Mouse (Mus musculus) activated CD4-positive, CD25-positive, alpha-beta regulatory T cell, adult 9 weeks (primary cell): Measurements from ENCODE around the gene Olfr1438-ps1. TPM values are rescaled to one million over a fixed set of nuclear protein-coding genes. Genes with fewer than 3 reads are reported as not detected.

ENCODE experiments used
- polyA plus RNA-seq: library from polyadenylated mRNA; unstranded; fragments of 100-300 nt; shearing (Covaris generic); gene quantifications from one replicate; pipeline ENCODE4 v1.2.1, GENCODE M21; 2017

The Olfr1438-ps1 gene
- not detected for polyA plus RNA-seq

DNA sequence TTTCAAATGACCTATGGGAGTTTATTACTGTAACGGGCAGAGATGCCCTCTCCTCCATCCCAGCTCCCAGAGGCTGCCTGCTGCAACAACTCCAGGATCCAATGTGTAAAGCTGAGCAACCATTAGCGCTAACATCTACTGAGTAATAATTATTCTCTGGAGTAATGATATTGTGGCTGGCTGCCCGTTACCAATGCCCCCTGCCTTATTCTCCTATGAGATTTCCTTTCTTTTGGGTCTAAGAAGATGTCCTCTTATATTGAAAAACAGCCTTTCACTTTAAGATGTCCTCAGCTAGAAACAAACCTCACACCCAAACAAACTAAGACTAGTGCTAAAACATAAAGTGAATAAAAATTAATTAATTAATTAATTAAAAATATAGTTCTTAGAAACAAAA is at the start of gene Olfr1438-ps1:
TSS of gene Olfr1438-ps1 (minus strand) at position 101 of the 400 bp plus-strand sequence.

DNA sequence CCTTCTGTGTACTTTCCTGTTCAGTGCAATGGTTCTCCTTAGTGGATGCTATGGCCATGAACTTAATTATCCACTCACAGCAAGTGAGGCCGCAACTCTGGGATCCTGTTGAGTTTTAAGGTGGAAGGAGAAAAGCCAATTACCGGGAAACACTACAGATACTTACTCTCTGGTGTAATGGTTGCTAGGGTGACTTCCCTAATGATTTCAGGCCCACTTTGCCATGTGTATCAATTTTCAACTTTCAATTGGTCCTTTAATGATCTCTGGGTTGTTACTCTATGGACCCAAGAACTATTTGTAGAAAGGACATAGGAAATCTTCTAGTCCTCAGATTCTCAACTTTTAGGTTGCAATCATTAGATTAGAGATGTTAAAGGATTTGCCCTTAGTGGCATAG is 10.7 kb downstream of the Olfr1438-ps1 start, which contains the start of gene Olfr1437:
TSS of gene Olfr1437 (minus strand) at position 101 of the 400 bp plus-strand sequence.

DNA sequence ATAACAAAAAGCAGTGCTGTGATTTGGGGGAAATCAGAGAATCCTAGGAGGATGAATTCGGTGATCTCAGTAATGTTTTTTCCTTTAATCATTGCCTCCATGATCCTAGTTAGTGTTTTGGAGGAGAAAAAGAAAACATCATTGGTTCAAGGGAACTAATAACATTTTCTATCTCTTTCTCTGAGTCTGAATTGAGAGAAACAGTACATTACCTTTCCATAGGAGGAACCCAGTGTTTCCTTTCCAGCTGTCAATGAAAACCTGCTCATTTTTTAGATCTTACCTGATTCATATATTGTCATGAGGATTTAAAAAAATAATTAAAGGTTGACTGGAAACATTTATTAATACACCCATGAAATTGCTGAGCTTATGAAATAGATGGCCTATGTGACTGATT is 36.7 kb downstream of the Olfr1438-ps1 start, which contains the start of gene Olfr1436:
TSS of gene Olfr1436 (minus strand) at position 101 of the 400 bp plus-strand sequence.

DNA sequence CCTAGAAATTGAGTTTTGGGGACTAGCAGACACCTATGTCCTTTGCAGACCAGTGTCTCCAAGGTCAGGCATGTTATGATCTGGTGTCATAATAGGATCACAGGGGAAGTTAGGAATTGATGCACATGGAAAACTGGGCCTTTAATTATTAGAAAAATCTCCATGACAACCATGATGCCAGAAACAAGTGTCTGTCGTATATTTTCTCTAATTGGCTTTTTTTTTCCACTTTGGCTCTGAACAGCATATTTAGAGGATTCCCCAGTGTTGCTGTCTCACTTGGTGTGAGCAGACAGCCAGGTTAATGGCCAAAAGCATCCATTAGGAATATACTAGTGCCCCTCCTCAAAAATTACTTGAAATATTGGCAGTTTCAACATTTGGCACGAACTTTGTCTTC is 56.2 kb downstream of the Olfr1438-ps1 start, which contains the start of gene Olfr1434:
TSS of gene Olfr1434 (plus strand) at position 301 of the 400 bp plus-strand sequence.

Other genes starting within 250 kb of the Olfr1438-ps1 start
- not detected for gene Olfr1426, start 243.9 kb downstream of the Olfr1438-ps1 start, polyA plus RNA-seq
- not detected for gene Olfr1427, start 232.6 kb downstream of the Olfr1438-ps1 start, polyA plus RNA-seq
- gene Olfr1428, start 220.0 kb downstream of the Olfr1438-ps1 start, polyA plus RNA-seq: not detected
- not detected for gene Olfr76, start 212.7 kb downstream of the Olfr1438-ps1 start, polyA plus RNA-seq
- 0.22 TPM for gene Olfr1555-ps1, start 165.8 kb downstream of the Olfr1438-ps1 start, polyA plus RNA-seq
- not detected for gene Olfr1431, start 135.3 kb downstream of the Olfr1438-ps1 start, polyA plus RNA-seq
- not detected for gene Olfr1432, start 103.3 kb downstream of the Olfr1438-ps1 start, polyA plus RNA-seq
- gene Olfr262, start 94.3 kb downstream of the Olfr1438-ps1 start, polyA plus RNA-seq: not detected
- not detected for gene Olfr235, start 74.9 kb downstream of the Olfr1438-ps1 start, polyA plus RNA-seq
- not detected for gene Olfr1434, start 56.1 kb downstream of the Olfr1438-ps1 start, polyA plus RNA-seq
- not detected for gene Olfr1436, start 36.8 kb downstream of the Olfr1438-ps1 start, polyA plus RNA-seq
- not detected for gene Olfr1437, start 10.8 kb downstream of the Olfr1438-ps1 start, polyA plus RNA-seq
- not detected for gene Olfr1440, start 51.4 kb upstream of the Olfr1438-ps1 start, polyA plus RNA-seq
- not detected for gene Olfr1441, start 81.5 kb upstream of the Olfr1438-ps1 start, polyA plus RNA-seq
- gene Pfpl, start 92.0 kb upstream of the Olfr1438-ps1 start, polyA plus RNA-seq: not detected
- gene Mpeg1, start 124.9 kb upstream of the Olfr1438-ps1 start, polyA plus RNA-seq: 1.3 TPM
- gene Dtx4, start 165.5 kb upstream of the Olfr1438-ps1 start, polyA plus RNA-seq: 5.6 TPM
- gene Fam111a, start 209.8 kb upstream of the Olfr1438-ps1 start, polyA plus RNA-seq: 60.7 TPM